Mouse (Mus musculus): ENCODE measurements at regions not wholly inside any gene's neighbourhood (a gene's known extent, or its start where the extent isn't known, plus 50 kb on each side); places are given as distances from the start of the nearest gene placed in this dataset.

- TF ChIP-seq CTCF (IDR thresholded peaks at IDR 0.05; ENCODE audit: low read depth) (no peak), EP300 (IDR thresholded peaks at IDR 0.05; ENCODE audit: low read depth) (no peak)
Observed at GRCm38 (mm10) chr12:113255331-113255730, 69.6 kb downstream of the Tmem121 start.

Data from liver, postnatal 0 days (tissue).